Mouse (Mus musculus) liver, adult (tissue): ENCODE measurements around the gene Gm21366.
"Not testable (repeated sequence)": the region's sequence is repeated elsewhere in the genome, so short reads cannot be mapped to it uniquely, and the experiment has no call there.

Source experiments
- GATA4 ChIP-seq: IDR thresholded peaks from 2 replicates; pipeline ENCODE4 v1.6.1; 2014; ENCODE audit warnings: mild to moderate bottlenecking, low read length; ENCODE audit not compliant: insufficient replicate concordance

Gene Gm21366

GRCm38 (mm10) chrY:22861156-22861555, at the start of gene Gm21366:
Gene Gm21366 (minus strand): TSS chrY:22861256.
- TF ChIP-seq GATA4, result not testable (repeated sequence)
